Mouse (Mus musculus) liver, embryonic 15.5 days (tissue): ENCODE results near the gene Usp54. TPM values are rescaled to one million over a fixed set of nuclear protein-coding genes. Genes with fewer than 3 reads are reported as not detected.

Experiments
- ATAC-seq: fragments of 200-750 bp; cut with Nextera tagmentation; 2 replicates; pipeline ENCODE4 v1.8.0; 2017; ENCODE audit warnings: moderate number of reproducible peaks, mild to moderate bottlenecking, moderate library complexity; ENCODE audit not compliant: insufficient read depth
- H3K27ac ChIP-seq: fragments of 300-500 bp; sonication (generic); replicated peaks from 2 replicates; pipeline ENCODE4 v1.5.1; 2015; ENCODE audit warnings: mild to moderate bottlenecking, inconsistent platforms
- H3K27me3 ChIP-seq: fragments of 300-500 bp; sonication (generic); 2 replicates; pipeline ENCODE4 v1.6.1; 2015; ENCODE audit warnings: mild to moderate bottlenecking, inconsistent platforms
- H3K36me3 ChIP-seq: fragments of 300-500 bp; sonication (generic); replicated peaks from 2 replicates; pipeline ENCODE4 v1.6.1; 2015; ENCODE audit warnings: moderate library complexity, mild to moderate bottlenecking, inconsistent platforms
- H3K4me1 ChIP-seq: fragments of 300-500 bp; sonication (generic); replicated peaks from 2 replicates; pipeline ENCODE4 v1.6.1; 2015; ENCODE audit warnings: inconsistent platforms
- H3K4me2 ChIP-seq: fragments of 300-500 bp; sonication (generic); 2 replicates; pipeline ENCODE4 v1.6.1; 2015; ENCODE audit warnings: moderate library complexity, mild to moderate bottlenecking, inconsistent platforms
- H3K4me3 ChIP-seq: fragments of 300-500 bp; sonication (generic); replicated peaks from 2 replicates; pipeline ENCODE4 v1.5.1; 2015; ENCODE audit warnings: mild to moderate bottlenecking, inconsistent platforms
- H3K9ac ChIP-seq: fragments of 300-500 bp; sonication (generic); 2 replicates; pipeline ENCODE4 v1.6.1; 2015; ENCODE audit warnings: moderate library complexity, mild to moderate bottlenecking, inconsistent platforms
- H3K9me3 ChIP-seq: fragments of 300-500 bp; sonication (generic); replicated peaks from 2 replicates; pipeline ENCODE4 v1.6.1; 2016; ENCODE audit warnings: inconsistent platforms
- WGBS: fragments of 180-500 bp; shearing (Covaris S2); methylation state at CpG from one replicate; pipeline ENCODE4 v1.1.7; 2015; ENCODE audit warnings: mixed read lengths; ENCODE audit not compliant: insufficient replicate concordance; 5-methylcytosine and 5-hydroxymethylcytosine counted together
- polyA plus RNA-seq: library from polyadenylated mRNA; unstranded; fragments of >200 nt; fragmentation: Nextera tagmentation; extraction: Ambion mirVana; gene quantifications from 2 replicates; pipeline ENCODE4 v1.2.1, GENCODE M21; 2015

Usp54 gene
- polyA plus RNA-seq = 0.77 and 0.78 TPM in 2 replicates

DNA sequence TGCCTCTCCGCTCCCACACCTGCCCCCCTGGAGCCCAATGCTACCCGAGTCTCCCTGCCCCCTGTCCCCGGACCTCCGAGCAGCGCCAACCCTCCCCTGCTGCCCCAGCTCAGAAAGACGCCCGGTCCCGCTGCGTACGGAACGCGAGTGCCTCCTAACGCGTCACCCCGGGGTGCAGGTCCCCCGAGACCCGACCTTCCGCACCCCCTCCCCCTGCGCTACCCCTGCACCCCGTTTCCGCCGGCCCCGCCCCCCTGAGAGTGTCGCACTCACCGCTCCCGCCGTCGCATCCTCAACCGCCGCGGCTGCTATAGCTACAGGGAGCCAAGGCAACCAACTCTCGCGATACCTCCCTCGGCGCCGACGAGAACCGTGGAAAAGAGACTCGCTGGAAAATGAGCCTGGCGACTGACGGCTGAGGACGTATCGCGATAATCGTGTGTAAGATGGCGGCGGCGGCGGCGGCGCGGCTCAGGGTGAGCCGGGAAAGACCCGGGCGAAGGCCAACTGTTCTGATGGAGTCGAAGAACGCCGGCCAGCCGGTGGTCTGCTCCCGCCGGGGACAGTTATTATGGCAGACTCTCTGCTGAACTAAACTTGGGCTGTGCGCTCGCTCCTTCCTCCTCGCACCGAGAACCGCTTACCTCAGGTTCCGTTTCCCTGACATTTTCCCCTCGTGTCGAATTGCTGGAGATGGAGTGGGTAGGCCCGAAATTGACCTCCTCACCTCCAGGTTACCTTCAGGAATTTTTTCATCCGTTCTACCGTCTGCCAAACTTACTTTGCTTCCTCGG lies at the start of gene Usp54:
Usp54 (minus strand) TSS at position 420 of the 794 bp plus-strand sequence.
- Histone ChIP-seq H3K27me3 (no peaks in the 10 kb centered on the region), H3K4me2 (peak within 1 kb of the TSS; percentile 96), H3K4me1 (peaks cover 28% of the 10 kb centered on the region), H3K9me3 (no peaks in the 10 kb centered on the region), H3K4me3 (peak within 1 kb of the TSS; percentile 89), H3K27ac (peak within 1 kb of the TSS; percentile 94), H3K36me3 (no peaks in the 10 kb centered on the region), H3K9ac (peak within 1 kb of the TSS; percentile 94)
- ATAC-seq = peak; percentile 95
- WGBS = under 1% methylated on average over 73 of the region's 73 CpGs

- Histone ChIP-seq H3K9ac (no peak overlapping the region), H3K4me3 (no peak overlapping the region), H3K36me3 (peaks cover 98% of the 10 kb centered on the region), H3K27me3 (no peaks in the 10 kb centered on the region), H3K27ac (no peak overlapping the region), H3K9me3 (no peaks in the 10 kb centered on the region), H3K4me2 (no peak overlapping the region), H3K4me1 (peaks cover 8% of the 10 kb centered on the region)
- no peak for ATAC-seq
- WGBS = 78% methylated on average over 2 of the region's 2 CpGs
Observed at GRCm38 (mm10) chr14:20689009-20689408, 48.1 kb upstream of the Usp54 start.

GRCm38 (mm10) chr14:20686576-20686975 lies 45.7 kb upstream of the Usp54 start:
- Histone ChIP-seq H3K4me2 (no peak overlapping the region), H3K4me3 (no peak overlapping the region), H3K27ac (no peak overlapping the region), H3K27me3 (no peaks in the 10 kb centered on the region), H3K4me1 (peaks cover 7% of the 10 kb centered on the region; the same call in 1 of the 2 replicates), H3K9me3 (no peaks in the 10 kb centered on the region), H3K9ac (no peak overlapping the region), H3K36me3 (peaks cover 98% of the 10 kb centered on the region)
- ATAC-seq = no peak
- 81% methylated on average over 3 of the region's 3 CpGs for WGBS

- H3K4me2 ChIP-seq = no peak overlapping the region
- peaks cover 12% of the 10 kb centered on the region; the same call in 1 of the 2 replicates for H3K4me1 ChIP-seq
- H3K36me3 ChIP-seq = peaks cover 100% of the 10 kb centered on the region
- ATAC-seq = no peak
- H3K4me3 ChIP-seq = no peak overlapping the region
- 56% methylated on average over 3 of the region's 3 CpGs for WGBS
- H3K9me3 ChIP-seq = no peaks in the 10 kb centered on the region
- no peak overlapping the region for H3K9ac ChIP-seq
- no peaks in the 10 kb centered on the region for H3K27me3 ChIP-seq
- no peak overlapping the region for H3K27ac ChIP-seq
Observed at GRCm38 (mm10) chr14:20682498-20682897, 41.6 kb upstream of the Usp54 start.

- H3K36me3 ChIP-seq = peaks cover 100% of the 10 kb centered on the region
- no peak overlapping the region for H3K4me2 ChIP-seq
- no peaks in the 10 kb centered on the region for H3K27me3 ChIP-seq
- 88% methylated on average over 2 of the region's 2 CpGs for WGBS
- no peak for ATAC-seq
- no peaks in the 10 kb centered on the region for H3K9me3 ChIP-seq
- no peak overlapping the region for H3K4me3 ChIP-seq
- H3K9ac ChIP-seq = no peak overlapping the region
- H3K4me1 ChIP-seq = peaks cover 12% of the 10 kb centered on the region; the same call in 1 of the 2 replicates
- no peak overlapping the region for H3K27ac ChIP-seq
Observed at GRCm38 (mm10) chr14:20681742-20682141, 40.9 kb upstream of the Usp54 start.

DNA sequence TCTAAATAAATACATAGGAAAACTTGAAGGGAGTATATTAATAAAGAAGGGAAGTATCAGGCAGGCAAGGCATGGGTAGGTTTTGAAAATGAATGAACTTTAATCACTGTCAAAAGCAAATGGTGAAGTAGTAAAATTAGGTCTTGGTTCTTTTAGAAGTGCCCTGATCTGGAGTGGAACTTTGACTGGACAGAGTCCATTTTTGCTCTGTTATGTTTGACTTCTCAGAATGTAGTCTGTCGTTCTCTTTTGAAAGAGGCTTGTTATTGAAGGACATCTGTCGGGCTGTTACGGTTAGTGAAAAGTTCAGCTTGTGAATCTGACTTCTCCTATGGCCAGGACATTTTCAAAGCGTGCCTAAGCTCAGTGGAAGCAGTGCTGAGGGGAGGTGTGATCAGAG lies 37.0 kb upstream of the Usp54 start:
- 85% methylated on average over 4 of the region's 4 CpGs for WGBS
- Histone ChIP-seq H3K9ac (no peak overlapping the region), H3K27me3 (no peaks in the 10 kb centered on the region), H3K9me3 (no peaks in the 10 kb centered on the region), H3K36me3 (peaks cover 72% of the 10 kb centered on the region), H3K27ac (no peak overlapping the region), H3K4me1 (peaks cover 30% of the 10 kb centered on the region), H3K4me2 (no peak overlapping the region), H3K4me3 (no peak overlapping the region)
- no peak for ATAC-seq

DNA sequence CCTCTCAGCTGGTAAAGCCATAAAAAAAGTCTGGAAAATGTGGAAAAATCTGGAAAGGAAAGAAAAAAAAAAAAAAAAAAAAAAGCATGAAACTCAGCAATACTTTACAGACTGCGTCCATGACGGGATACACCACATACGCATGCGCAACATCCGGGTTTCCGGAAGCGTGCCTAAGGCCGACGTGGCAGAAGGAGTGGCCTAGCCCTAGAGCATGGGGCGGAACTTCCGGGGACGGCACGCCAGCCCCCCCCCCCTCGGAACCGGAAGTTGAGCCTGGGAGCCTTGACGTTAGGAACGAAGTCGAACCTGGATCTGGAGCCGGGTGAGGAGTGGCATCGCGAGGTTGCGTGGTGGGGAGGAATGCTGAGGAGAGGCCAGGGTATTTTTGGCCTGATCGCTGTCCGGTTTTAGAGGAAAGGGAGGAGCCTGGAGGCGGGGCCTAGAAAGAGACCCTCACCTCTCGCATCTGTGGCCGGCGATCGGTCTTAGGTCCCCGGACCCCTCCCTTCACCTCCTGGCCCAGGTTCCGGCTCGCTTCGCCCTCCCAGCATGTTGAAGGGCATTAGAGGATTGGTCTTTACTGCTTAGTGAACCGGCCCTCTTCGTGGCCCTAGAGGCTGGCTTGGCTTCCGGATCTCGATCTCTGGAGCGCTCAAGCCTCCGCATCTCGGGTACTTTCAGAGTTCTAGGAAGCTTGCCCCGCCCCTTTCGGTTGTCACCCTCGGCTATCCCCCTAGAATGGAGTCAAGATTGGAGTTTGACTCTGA lies 33.4 kb upstream of the Usp54 start, which contains the start of gene Sec24c:
Sec24c (plus strand) TSS at position 245 of the 770 bp plus-strand sequence.
- peaks cover 14% of the 10 kb centered on the region for H3K27me3 ChIP-seq
- ATAC-seq = peak; percentile 93
- WGBS = under 1% methylated on average over 43 of the region's 43 CpGs

DNA sequence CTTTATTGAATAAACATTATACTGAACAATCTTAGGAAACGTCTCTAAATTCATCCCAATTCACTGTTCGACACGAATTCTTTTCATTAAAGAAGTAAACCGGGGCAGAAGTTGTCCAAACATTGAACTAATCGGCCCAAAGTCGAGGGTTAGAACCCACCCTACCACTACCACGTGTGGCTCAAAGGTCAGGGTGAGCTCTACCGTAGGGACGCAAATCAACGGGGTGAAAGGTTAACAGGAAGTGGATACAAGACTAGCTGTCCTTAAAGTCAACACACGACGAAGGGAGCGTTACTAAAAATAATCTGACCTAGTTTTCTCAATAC lies 32.8 kb upstream of the Usp54 start:
- Histone ChIP-seq H3K36me3 (peaks cover 30% of the 10 kb centered on the region), H3K9ac (peak overlapping the region; percentile 7; the same call in 1 of the 2 replicates), H3K4me1 (peaks cover 22% of the 10 kb centered on the region), H3K27ac (peak overlapping the region; percentile 91), H3K4me2 (peak overlapping the region; percentile 86), H3K27me3 (peaks cover 20% of the 10 kb centered on the region), H3K9me3 (no peaks in the 10 kb centered on the region), H3K4me3 (peak overlapping the region; percentile 97)
- peak; percentile 64 for ATAC-seq
- WGBS = 8% methylated on average over 13 of the region's 13 CpGs

More for the DNA sequence above, 33.4 kb upstream of the Usp54 start, which contains the start of gene Sec24c:
- peaks cover 35% of the 10 kb centered on the region for H3K36me3 ChIP-seq
- H3K9me3 ChIP-seq = no peaks in the 10 kb centered on the region
- peak within 1 kb of the TSS; percentile 97 for H3K4me3 ChIP-seq
- H3K4me1 ChIP-seq = peaks cover 22% of the 10 kb centered on the region
- peak within 1 kb of the TSS; percentile 91 for H3K27ac ChIP-seq
- H3K4me2 ChIP-seq = peak within 1 kb of the TSS; percentile 86
- peak within 1 kb of the TSS; percentile 88 for H3K9ac ChIP-seq

GRCm38 (mm10) chr14:20672990-20673389 lies 32.1 kb upstream of the Usp54 start:
- peaks cover 27% of the 10 kb centered on the region for H3K27me3 ChIP-seq
- H3K27ac ChIP-seq = 0 out of 2 replicates have a peak overlapping the region, but pooled peaks have one; percentile 31
- no peak for ATAC-seq
- H3K4me2 ChIP-seq = peak overlapping the region; percentile 86; the same call in 1 of the 2 replicates
- H3K9ac ChIP-seq = no peak overlapping the region
- H3K9me3 ChIP-seq = no peaks in the 10 kb centered on the region
- WGBS = 78% methylated on average over 2 of the region's 2 CpGs
- peaks cover 23% of the 10 kb centered on the region for H3K36me3 ChIP-seq
- no peak overlapping the region for H3K4me3 ChIP-seq
- peaks cover 18% of the 10 kb centered on the region for H3K4me1 ChIP-seq

GRCm38 (mm10) chr14:20668154-20668810 lies 27.4 kb upstream of the Usp54 start, which contains the start of gene Synpo2l:
Synpo2l (minus strand) TSS chr14:20668354.
- no peak for ATAC-seq

More at GRCm38 (mm10) chr14:20668154-20668810, 27.4 kb upstream of the Usp54 start, which contains the start of gene Synpo2l:
- Histone ChIP-seq H3K27ac (no peak within 1 kb of the TSS), H3K9ac (no peak within 1 kb of the TSS), H3K36me3 (no peaks in the 10 kb centered on the region), H3K4me3 (no peak within 1 kb of the TSS), H3K4me2 (no peak within 1 kb of the TSS), H3K9me3 (no peaks in the 10 kb centered on the region), H3K27me3 (peaks cover 68% of the 10 kb centered on the region), H3K4me1 (peaks cover 3% of the 10 kb centered on the region; the same call in 1 of the 2 replicates)
- 58% methylated on average over 8 of the region's 8 CpGs for WGBS
